Mouse (Mus musculus): ENCODE measurements around the gene Reg3d. TPM values are rescaled to one million over a fixed set of nuclear protein-coding genes. Genes with fewer than 3 reads are reported as not detected.
"Not testable (repeated sequence)": the region's sequence is repeated elsewhere in the genome, so short reads cannot be mapped to it uniquely, and the experiment has no call there.

Gene Reg3d
- total RNA-seq (2017) = not detected in 2 replicates

GRCm38 (mm10) chr6:78378765-78379164, at the start of gene Reg3d:
TSS of gene Reg3d (minus strand) at chr6:78378865.
- no peak for ATAC-seq (replicated peaks in 1 of 2; ENCODE audit: insufficient read depth in 1 of 2, low FRiP score in 2 of 2, low TSS enrichment in 1 of 2, low read depth in 1 of 2, poor library complexity in 2 of 2, severe bottlenecking in 2 of 2)

DNA sequence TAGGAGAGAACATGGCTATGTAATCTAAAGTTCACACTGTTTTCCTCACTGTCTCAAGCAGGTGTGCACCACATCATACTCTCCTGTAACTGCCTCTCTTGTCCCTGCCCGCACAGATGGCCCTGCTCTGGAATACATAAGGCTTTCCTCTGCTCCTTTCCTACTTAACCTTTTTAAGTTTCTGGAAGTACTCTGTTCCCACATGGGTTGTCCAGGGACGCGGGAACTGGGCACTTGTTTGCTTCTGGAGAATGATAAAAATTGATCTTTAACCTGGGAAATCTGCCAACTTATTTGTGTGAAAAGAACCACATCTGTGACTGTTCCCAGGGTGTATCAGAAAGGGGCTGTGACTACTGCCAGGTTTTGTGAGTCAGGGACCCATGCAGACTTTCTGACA, 46.8 kb upstream of the Reg3d start:
- ATAC-seq (replicated peaks in 1 of 2; ENCODE audit: insufficient read depth in 1 of 2, low FRiP score in 2 of 2, low TSS enrichment in 1 of 2, low read depth in 1 of 2, poor library complexity in 2 of 2, severe bottlenecking in 2 of 2) = no peak

GRCm38 (mm10) chr6:78422411-78422810, 43.7 kb upstream of the Reg3d start, which contains the start of gene Reg1:
TSS of gene Reg1 (plus strand) at chr6:78422711.
- ATAC-seq (replicated peaks in 1 of 2; ENCODE audit: insufficient read depth in 1 of 2, low FRiP score in 2 of 2, low TSS enrichment in 1 of 2, low read depth in 1 of 2, poor library complexity in 2 of 2, severe bottlenecking in 2 of 2) = not testable (repeated sequence)

DNA sequence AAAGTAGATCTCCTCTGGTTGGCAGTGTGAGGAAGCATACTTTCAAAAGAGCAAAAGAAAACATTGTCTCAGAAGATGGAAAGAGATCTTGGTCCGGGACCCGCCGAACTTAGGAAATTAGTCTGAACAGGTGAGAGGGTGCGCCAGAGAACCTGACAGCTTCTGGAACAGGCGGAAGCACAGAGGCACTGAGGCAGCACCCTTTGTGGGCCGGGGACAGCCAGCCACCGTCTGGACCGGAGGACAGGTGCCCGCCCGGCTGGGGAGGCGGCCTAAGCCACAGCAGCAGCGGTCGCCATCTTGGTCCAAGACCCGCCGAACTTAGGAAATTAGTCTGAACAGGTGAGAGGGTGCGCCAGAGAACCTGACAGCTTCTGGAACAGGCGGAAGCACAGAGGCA, 16.7 kb upstream of the Reg3d start, which contains the start of gene Reg2:
Gene Reg2, plus strand, starts transcription at position 301 of the 400 bp plus-strand sequence.
- not testable (repeated sequence) for ATAC-seq (replicated peaks in 1 of 2; ENCODE audit: insufficient read depth in 1 of 2, low FRiP score in 2 of 2, low TSS enrichment in 1 of 2, low read depth in 1 of 2, poor library complexity in 2 of 2, severe bottlenecking in 2 of 2)

GRCm38 (mm10) chr6:78385609-78386008, 6.9 kb upstream of the Reg3d start:
- ATAC-seq (replicated peaks in 1 of 2; ENCODE audit: insufficient read depth in 1 of 2, low FRiP score in 2 of 2, low TSS enrichment in 1 of 2, low read depth in 1 of 2, poor library complexity in 2 of 2, severe bottlenecking in 2 of 2) = no peak

DNA sequence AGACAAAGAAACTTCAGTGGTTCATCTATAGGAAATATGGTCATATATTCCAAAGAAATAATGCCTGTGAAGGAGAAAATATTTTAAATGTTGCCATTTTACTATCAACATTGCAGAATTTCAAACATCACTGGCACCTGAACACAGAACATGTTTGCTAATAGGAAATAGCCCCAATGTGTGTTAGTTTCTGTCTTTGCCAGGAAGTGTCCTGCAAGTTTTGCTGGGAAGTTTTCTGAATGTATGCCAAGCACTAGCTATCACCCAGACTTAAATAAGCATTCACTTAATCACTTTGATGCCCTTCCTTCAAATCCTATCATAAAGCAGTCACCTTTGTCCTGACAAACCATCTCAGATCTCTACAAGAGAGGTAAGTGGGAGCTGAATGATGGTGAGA, 1.7 kb upstream of the Reg3d start, which contains the start of gene Reg3a:
Gene Reg3a, plus strand, starts transcription at position 301 of the 400 bp plus-strand sequence.
- ATAC-seq (replicated peaks in 1 of 2; ENCODE audit: insufficient read depth in 1 of 2, low FRiP score in 2 of 2, low TSS enrichment in 1 of 2, low read depth in 1 of 2, poor library complexity in 2 of 2, severe bottlenecking in 2 of 2) = no peak

DNA sequence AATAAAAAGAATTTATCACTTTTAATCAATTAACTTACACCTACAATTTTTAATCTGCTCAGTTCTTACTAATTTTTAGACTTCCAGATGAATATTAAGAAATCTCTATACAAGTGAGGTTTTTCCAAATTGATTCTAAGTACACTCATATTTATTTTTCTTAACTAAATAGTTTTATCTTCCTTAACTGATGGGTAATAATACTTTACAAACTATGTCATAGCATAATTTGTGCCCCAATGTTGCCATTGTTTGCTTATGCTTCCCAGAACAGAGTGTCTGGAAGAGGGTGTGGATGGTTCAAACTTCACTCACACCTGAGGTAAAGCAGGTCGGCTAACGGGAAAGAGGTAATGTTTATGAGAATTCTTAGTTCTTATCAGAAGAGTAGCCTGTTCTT, 8.3 kb downstream of the Reg3d start, which contains the start of gene Reg3b:
Gene Reg3b, plus strand, starts transcription at position 301 of the 400 bp plus-strand sequence.
- ATAC-seq (replicated peaks in 1 of 2; ENCODE audit: insufficient read depth in 1 of 2, low FRiP score in 2 of 2, low TSS enrichment in 1 of 2, low read depth in 1 of 2, poor library complexity in 2 of 2, severe bottlenecking in 2 of 2) = no peak

GRCm38 (mm10) chr6:78361971-78362563, 16.6 kb downstream of the Reg3d start:
- no peak for ATAC-seq (replicated peaks in 1 of 2; ENCODE audit: insufficient read depth in 1 of 2, low FRiP score in 2 of 2, low TSS enrichment in 1 of 2, low read depth in 1 of 2, poor library complexity in 2 of 2, severe bottlenecking in 2 of 2)

DNA sequence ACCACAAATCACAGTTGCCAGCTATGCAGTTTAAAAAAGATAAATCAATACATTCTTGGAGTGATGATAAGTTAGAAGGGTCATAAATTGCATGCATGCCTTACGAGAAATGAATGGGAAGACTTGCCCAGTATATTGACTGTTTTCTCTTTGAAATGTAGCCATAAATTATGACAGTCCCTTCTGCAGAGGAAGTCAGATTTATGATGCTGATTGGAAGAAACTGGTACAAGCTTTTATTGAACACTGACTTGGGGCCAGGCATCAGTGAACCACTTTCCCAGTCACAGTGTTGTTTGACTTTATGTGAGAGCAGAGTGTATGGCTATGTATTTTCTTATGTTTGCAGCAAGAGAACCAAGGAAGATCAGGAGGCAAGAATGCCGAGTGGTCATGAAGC, 37.0 kb downstream of the Reg3d start:
- ATAC-seq (replicated peaks in 1 of 2; ENCODE audit: insufficient read depth in 1 of 2, low FRiP score in 2 of 2, low TSS enrichment in 1 of 2, low read depth in 1 of 2, poor library complexity in 2 of 2, severe bottlenecking in 2 of 2) = no peak

DNA sequence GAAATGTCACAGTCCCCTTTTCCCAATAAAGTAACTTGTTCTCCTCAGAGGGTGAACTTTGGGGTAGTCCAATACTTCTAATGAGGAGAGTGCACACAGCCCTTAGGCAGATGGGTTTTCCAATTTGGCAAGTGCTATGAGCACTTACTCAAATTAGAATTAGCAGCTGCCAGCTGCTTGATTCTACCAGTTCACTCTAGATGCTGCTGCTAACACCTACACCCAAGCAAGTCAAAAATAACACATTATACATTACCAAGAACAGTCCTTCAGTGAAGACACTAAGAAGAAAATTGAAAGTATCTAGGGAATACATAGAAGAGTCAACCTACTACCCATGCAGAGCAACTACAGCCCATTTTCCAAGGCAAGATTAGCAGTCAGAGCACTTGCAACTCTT, 38.4 kb downstream of the Reg3d start:
- no peak for ATAC-seq (replicated peaks in 1 of 2; ENCODE audit: insufficient read depth in 1 of 2, low FRiP score in 2 of 2, low TSS enrichment in 1 of 2, low read depth in 1 of 2, poor library complexity in 2 of 2, severe bottlenecking in 2 of 2)

GRCm38 (mm10) chr6:78331919-78332569, 46.6 kb downstream of the Reg3d start:
- no peak for ATAC-seq (replicated peaks in 1 of 2; ENCODE audit: insufficient read depth in 1 of 2, low FRiP score in 2 of 2, low TSS enrichment in 1 of 2, low read depth in 1 of 2, poor library complexity in 2 of 2, severe bottlenecking in 2 of 2)

DNA sequence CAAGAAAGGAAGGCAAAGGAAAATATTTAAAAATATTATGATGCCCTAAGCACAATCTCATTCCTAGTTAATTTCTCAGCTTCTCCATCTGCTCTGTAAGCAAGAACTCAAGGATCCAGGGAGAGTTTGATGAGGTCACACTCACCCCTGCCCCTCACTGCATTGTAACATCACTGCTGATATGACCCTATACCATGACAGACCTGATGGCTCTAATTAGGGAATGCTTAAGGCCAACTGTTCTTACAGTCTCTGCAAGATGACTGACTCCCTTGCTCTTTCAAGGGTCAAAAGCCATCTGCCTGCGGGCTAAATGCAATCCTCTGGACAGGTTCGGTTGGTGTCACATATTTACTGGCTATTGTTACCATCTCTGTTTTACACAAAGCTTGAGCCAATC, 49.5 kb downstream of the Reg3d start:
- no peak for ATAC-seq (replicated peaks in 1 of 2; ENCODE audit: insufficient read depth in 1 of 2, low FRiP score in 2 of 2, low TSS enrichment in 1 of 2, low read depth in 1 of 2, poor library complexity in 2 of 2, severe bottlenecking in 2 of 2)

DNA sequence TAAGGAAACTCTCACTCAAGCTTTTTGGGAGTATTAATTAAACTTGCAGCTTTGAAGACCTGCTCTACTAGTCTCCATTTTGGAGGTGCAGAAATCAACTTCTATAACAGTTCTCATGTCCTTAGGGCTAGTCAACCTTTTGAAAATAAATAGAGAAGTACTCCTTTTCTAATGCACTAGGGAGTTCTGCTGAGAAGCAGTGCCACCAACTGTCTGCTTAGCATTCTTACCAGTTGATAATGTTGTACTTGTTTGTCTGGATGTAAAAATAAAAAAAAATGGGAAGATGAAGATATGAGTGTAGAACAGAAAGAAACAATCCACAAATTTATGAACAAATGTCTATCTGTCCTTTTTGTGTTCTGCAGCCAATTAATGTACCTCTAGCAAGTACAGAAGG, 50.9 kb downstream of the Reg3d start:
- ATAC-seq (replicated peaks in 1 of 2; ENCODE audit: insufficient read depth in 1 of 2, low FRiP score in 2 of 2, low TSS enrichment in 1 of 2, low read depth in 1 of 2, poor library complexity in 2 of 2, severe bottlenecking in 2 of 2) = no peak

Other genes starting within 250 kb of the Reg3d start
- gene Reg3b, start 8.2 kb downstream of the Reg3d start, total RNA-seq (2017) = not detected in 2 replicates
- not detected in 2 replicates for gene Reg3a, start 1.8 kb upstream of the Reg3d start, total RNA-seq (2017)
- gene Reg2, start 16.8 kb upstream of the Reg3d start, total RNA-seq (2017) = not detected in 2 replicates
- not detected in 2 replicates for gene Reg1, start 43.8 kb upstream of the Reg3d start, total RNA-seq (2017)
- gene Reg3g, start 90.0 kb upstream of the Reg3d start, total RNA-seq (2017) = not detected in 2 replicates

All from hematopoietic stem cell, adult 5-6 weeks (primary cell).